Mouse (Mus musculus) MEL (cell line): Measurements from ENCODE around the gene Cby1. TPM values are rescaled to one million over a fixed set of nuclear protein-coding genes. Genes with fewer than 3 reads are reported as not detected.

Experiments used
- KAT2A ChIP-seq: conservative IDR thresholded peaks from 2 replicates; pipeline ENCODE4 v1.6.1; 2012; ENCODE audit warnings: low read depth, low read length, improper control_type of control experiment, inconsistent platforms
- RCOR1 ChIP-seq: IDR thresholded peaks from 2 replicates; pipeline ENCODE4 v1.6.1; 2012; ENCODE audit warnings: low read depth, mild to moderate bottlenecking, inconsistent platforms, low read length, improper control_type of control experiment
- polyA plus RNA-seq, 2 experiments: library from polyadenylated mRNA; stranded (reverse) in 1 of 2; unstranded in 1 of 2; fragments of >175 nt in 1 of 2; fragments of >200 nt in 1 of 2; gene quantifications; 2 replicates each; pipeline versions ENCODE4 v1.2.1 to v1.2.4; 2012; ENCODE audit warnings: low replicate concordance in 2 of 2, low read depth in 1 of 2; ENCODE audit not compliant: insufficient read length in 2 of 2, insufficient read depth in 1 of 2, missing spikeins in 1 of 2
- total RNA-seq: library from RNA; depleted of rRNA; stranded (reverse); fragments of 300-350 nt; gene quantifications from 2 replicates; pipeline ENCODE4 v1.2.3, GENCODE M21; 2012; rRNA removed

Cby1 gene
- total and polyA plus RNA-seq, 3 experiments, result 34.3 to 56.2 TPM; not detected in 1

- TF ChIP-seq RCOR1 (no peak), KAT2A (no peak)
Measured at GRCm38 (mm10) chr15:79716710-79717109, 57.7 kb downstream of the Cby1 start (continued).

Other genes starting within 250 kb of the Cby1 start
- gene Csnk1e, start 203.6 kb upstream of the Cby1 start, total RNA-seq, result 28.5 and 33.3 TPM in 2 replicates
- gene Csnk1e, start 203.6 kb upstream of the Cby1 start, polyA plus RNA-seq, result 10 to 100 TPM in 1 of 2 experiments, not detected in 1; 58.1 TPM
- not detected in 2 replicates for gene Kcnj4, start 154.0 kb upstream of the Cby1 start, total RNA-seq
- gene Kcnj4, start 154.0 kb upstream of the Cby1 start, polyA plus RNA-seq, result under 1 TPM in 1 of 2 experiments, not detected in 1; 0.07 TPM
- gene Kdelr3, start 142.8 kb upstream of the Cby1 start, total RNA-seq, result 12.6 and 14.5 TPM in 2 replicates
- gene Kdelr3, start 142.8 kb upstream of the Cby1 start, polyA plus RNA-seq, result 10 to 100 TPM in 1 of 2 experiments, not detected in 1; 32.2 TPM
- 100 and 115 TPM in 2 replicates for gene Ddx17, start 112.5 kb upstream of the Cby1 start, total RNA-seq
- gene Ddx17, start 112.5 kb upstream of the Cby1 start, polyA plus RNA-seq, result 100 to 1,000 TPM in 1 of 2 experiments, 10 to 100 TPM in 1; 85.4 to 148 TPM
- not detected in 2 replicates for gene Dmc1, start 54.1 kb upstream of the Cby1 start, total RNA-seq
- not detected for gene Dmc1, start 54.1 kb upstream of the Cby1 start, polyA plus RNA-seq
- gene Fam227a, start 243 bp upstream of the Cby1 start, total RNA-seq, result 0.35 and 0.39 TPM in 2 replicates
- under 1 TPM in 1 of 2 experiments, not detected in 1; 0.60 TPM for gene Fam227a, start 243 bp upstream of the Cby1 start, polyA plus RNA-seq
- 161 and 174 TPM in 2 replicates for gene Tomm22, start 11.7 kb downstream of the Cby1 start, total RNA-seq
- gene Tomm22, start 11.7 kb downstream of the Cby1 start, polyA plus RNA-seq, result 100 to 1,000 TPM; 281 to 829 TPM
- gene Josd1, start 28.7 kb downstream of the Cby1 start, total RNA-seq, result 37.8 and 47.2 TPM in 2 replicates
- 10 to 100 TPM in 1 of 2 experiments, not detected in 1; 46.5 TPM for gene Josd1, start 28.7 kb downstream of the Cby1 start, polyA plus RNA-seq
- gene Gtpbp1, start 31.6 kb downstream of the Cby1 start, total RNA-seq, result 41.9 and 50.3 TPM in 2 replicates
- 10 to 100 TPM in 1 of 2 experiments, not detected in 1; 92.2 TPM for gene Gtpbp1, start 31.6 kb downstream of the Cby1 start, polyA plus RNA-seq
- 4.3 and 5.2 TPM in 2 replicates for gene Sun2, start 83.3 kb downstream of the Cby1 start, total RNA-seq
- 10 to 100 TPM in 1 of 2 experiments, not detected in 1; 10.6 TPM for gene Sun2, start 83.3 kb downstream of the Cby1 start, polyA plus RNA-seq
- gene Dnal4, start 118.7 kb downstream of the Cby1 start, total RNA-seq, result 14.7 and 19.5 TPM in 2 replicates
- 10 to 100 TPM in 1 of 2 experiments, not detected in 1; 30.0 TPM for gene Dnal4, start 118.7 kb downstream of the Cby1 start, polyA plus RNA-seq
- gene Nptxr, start 145.6 kb downstream of the Cby1 start, total RNA-seq, result 0.03 and 0.04 TPM in 2 replicates
- under 1 TPM in 1 of 2 experiments, not detected in 1; 0.33 TPM for gene Nptxr, start 145.6 kb downstream of the Cby1 start, polyA plus RNA-seq
- gene Npcd, start 175.0 kb downstream of the Cby1 start, total RNA-seq, result 0.23 TPM in 1 of 2 replicates, not detected in the other
- not detected for gene Npcd, start 175.0 kb downstream of the Cby1 start, polyA plus RNA-seq
- 21.7 and 25.1 TPM in 2 replicates for gene Cbx6, start 175.5 kb downstream of the Cby1 start, total RNA-seq
- gene Cbx6, start 175.5 kb downstream of the Cby1 start, polyA plus RNA-seq, result 10 to 100 TPM in 1 of 2 experiments, not detected in 1; 43.6 TPM
- 17.2 and 22.2 TPM in 2 replicates for gene Apobec3, start 232.5 kb downstream of the Cby1 start, total RNA-seq
- 10 to 100 TPM in 1 of 2 experiments, not detected in 1; 38.6 TPM for gene Apobec3, start 232.5 kb downstream of the Cby1 start, polyA plus RNA-seq